29 mouse cellular contexts compared by ENCODE assay signal in the genomic region with DNA sequence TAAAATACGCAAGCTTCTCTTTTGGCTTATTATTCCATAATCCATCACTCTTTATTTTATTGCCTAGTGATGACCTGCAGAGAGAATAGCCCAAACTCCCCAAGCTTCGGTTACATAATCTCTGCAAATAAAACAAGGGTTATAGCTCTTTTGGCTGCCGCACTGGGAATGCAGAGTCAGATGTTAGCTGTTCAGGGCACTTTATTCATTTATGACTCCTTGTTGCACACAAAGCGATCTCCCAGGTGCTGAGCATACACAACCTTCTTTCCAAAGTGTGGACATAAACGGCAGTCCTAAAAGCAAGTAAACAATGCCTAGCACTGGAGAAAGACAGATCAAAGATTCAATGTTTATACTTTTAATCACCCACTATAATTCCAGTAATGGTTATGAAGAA. TPM values are rescaled to one million over a fixed set of nuclear protein-coding genes. Genes with fewer than 3 reads are reported as not detected.
DNase-seq lines count a peak whose midpoint lies in the region; ATAC-seq lines count a peak whose summit lies in the region.
"Had no signal": no experiment of that assay in that cellular context is flagged by ENCODE, and none has a peak within 500 bp of the region (broad histone marks: within the 10 kb centered on the region; RNA-seq: fewer than 3 reads in every experiment).

No protein-coding gene starts in this region.

- DNase-seq in limb, embryonic 10.5 days (ENCODE audit: low spot score): no peak
- DNase-seq in spleen, postnatal 36 days (ENCODE audit: low spot score in 2 of 2): no peak
- DNase-seq in adrenal gland, adult 8-10 months: no peak
- DNase-seq: adrenal gland, adult 2 months; adrenal gland, postnatal 25 days; cerebellum, adult 11-12 months; cerebellum, adult 8-10 months; cerebellum, postnatal 10 days; cerebellum, postnatal 36 days; embryo, embryonic 11 days; gastrocnemius, postnatal 36 days; heart, adult 2 months; heart, postnatal 14 days; heart, postnatal 4 days had no signal

- no peak overlapping the region for H3K4me2 ChIP-seq in limb, embryonic 13.5 days (replicated peaks)
- no peak overlapping the region for H3K4me2 ChIP-seq in intestine, embryonic 15.5 days (replicated peaks)
- H3K4me2 ChIP-seq in intestine, embryonic 16.5 days (ENCODE audit: low read depth, low read length): no peak overlapping the region
- H3K4me2 ChIP-seq: embryonic facial prominence, embryonic 13.5 days; forebrain, embryonic 12.5 days; forebrain, embryonic 15.5 days; heart, embryonic 13.5 days; hindbrain, embryonic 14.5 days had no signal

- no peak overlapping the region for H3K4me3 ChIP-seq in limb, embryonic 13.5 days
- no peak overlapping the region for H3K4me3 ChIP-seq in limb, embryonic 10.5 days
- H3K4me3 ChIP-seq in intestine, embryonic 15.5 days (replicated peaks): no peak overlapping the region
- H3K4me3 ChIP-seq in intestine, embryonic 16.5 days (ENCODE audit: low read length): no peak overlapping the region
- H3K4me3 ChIP-seq: embryonic facial prominence, embryonic 10.5 days; embryonic facial prominence, embryonic 13.5 days; erythroblast, embryonic 14.5 days; forebrain, embryonic 12.5 days; forebrain, embryonic 15.5 days; heart, adult 2 months; heart, embryonic 10.5 days; heart, embryonic 13.5 days had no signal

- H3K9me3 ChIP-seq in limb, embryonic 13.5 days: no peaks in the 10 kb centered on the region
- H3K9me3 ChIP-seq in limb, embryonic 10.5 days (replicated peaks): no peaks in the 10 kb centered on the region
- no peaks in the 10 kb centered on the region for H3K9me3 ChIP-seq in intestine, embryonic 15.5 days
- H3K9me3 ChIP-seq in intestine, embryonic 16.5 days (ENCODE audit: control insufficient read depth, low read length): no peaks in the 10 kb centered on the region
- H3K9me3 ChIP-seq: embryonic facial prominence, embryonic 10.5 days; embryonic facial prominence, embryonic 13.5 days; forebrain, embryonic 12.5 days; forebrain, embryonic 15.5 days; heart, embryonic 10.5 days; heart, embryonic 13.5 days had no signal

- peaks cover 9% of the 10 kb centered on the region; the same call in 1 of the 2 replicates for H3K4me1 ChIP-seq in limb, embryonic 13.5 days
- H3K4me1 ChIP-seq in limb, embryonic 10.5 days: no peaks in the 10 kb centered on the region
- no peaks in the 10 kb centered on the region for H3K4me1 ChIP-seq in intestine, embryonic 15.5 days (replicated peaks)
- no peaks in the 10 kb centered on the region for H3K4me1 ChIP-seq in intestine, embryonic 16.5 days (ENCODE audit: control insufficient read depth, insufficient read depth, low read length)
- H3K4me1 ChIP-seq: embryonic facial prominence, embryonic 13.5 days; forebrain, embryonic 12.5 days; forebrain, embryonic 15.5 days; heart, embryonic 10.5 days; heart, embryonic 13.5 days had no signal

- WGBS in limb, embryonic 13.5 days: 30% methylated on average over 5 of the region's 5 CpGs
- WGBS in limb, embryonic 10.5 days: 73% methylated on average over 5 of the region's 5 CpGs
- WGBS in intestine, embryonic 15.5 days: 30% methylated on average over 5 of the region's 5 CpGs
- WGBS in intestine, embryonic 16.5 days: 33% methylated on average over 5 of the region's 5 CpGs

- H3K27me3 ChIP-seq in limb, embryonic 13.5 days: peaks cover 6% of the 10 kb centered on the region; the same call in 1 of the 2 replicates
- no peaks in the 10 kb centered on the region for H3K27me3 ChIP-seq in limb, embryonic 10.5 days (ENCODE audit: low read depth, poor library complexity, severe bottlenecking)
- no peaks in the 10 kb centered on the region for H3K27me3 ChIP-seq in intestine, embryonic 15.5 days (replicated peaks)
- no peaks in the 10 kb centered on the region for H3K27me3 ChIP-seq in intestine, embryonic 16.5 days (replicated peaks; ENCODE audit: control insufficient read depth, insufficient read depth, low read length)
- H3K27me3 ChIP-seq: forebrain, embryonic 12.5 days; forebrain, embryonic 15.5 days; heart, embryonic 13.5 days had no signal

- no peak overlapping the region for H3K9ac ChIP-seq in limb, embryonic 13.5 days
- no peak overlapping the region for H3K9ac ChIP-seq in intestine, embryonic 15.5 days
- H3K9ac ChIP-seq in intestine, embryonic 16.5 days (ENCODE audit: low read depth, low read length): no peak overlapping the region
- H3K9ac ChIP-seq: embryonic facial prominence, embryonic 13.5 days; forebrain, embryonic 12.5 days; forebrain, embryonic 15.5 days; heart, embryonic 13.5 days; hindbrain, embryonic 14.5 days had no signal

- no peaks in the 10 kb centered on the region for H3K36me3 ChIP-seq in limb, embryonic 13.5 days
- no peaks in the 10 kb centered on the region for H3K36me3 ChIP-seq in limb, embryonic 10.5 days
- no peaks in the 10 kb centered on the region for H3K36me3 ChIP-seq in intestine, embryonic 15.5 days
- no peaks in the 10 kb centered on the region for H3K36me3 ChIP-seq in intestine, embryonic 16.5 days (ENCODE audit: control insufficient read depth, insufficient read depth, low read length)
- H3K36me3 ChIP-seq: embryonic facial prominence, embryonic 10.5 days; embryonic facial prominence, embryonic 13.5 days; forebrain, embryonic 12.5 days; forebrain, embryonic 15.5 days; heart, embryonic 10.5 days; heart, embryonic 13.5 days had no signal

- H3K27ac ChIP-seq in limb, embryonic 13.5 days: no peak overlapping the region
- H3K27ac ChIP-seq in limb, embryonic 10.5 days: no peak overlapping the region
- no peak overlapping the region for H3K27ac ChIP-seq in intestine, embryonic 15.5 days
- H3K27ac ChIP-seq in intestine, embryonic 16.5 days (ENCODE audit: low read length): no peak overlapping the region
- H3K27ac ChIP-seq: embryonic facial prominence, embryonic 10.5 days; embryonic facial prominence, embryonic 13.5 days; forebrain, embryonic 12.5 days; forebrain, embryonic 15.5 days; heart, adult 2 months; heart, embryonic 10.5 days; heart, embryonic 13.5 days; hindbrain, embryonic 14.5 days had no signal

- ATAC-seq in limb, embryonic 13.5 days (ENCODE audit: low FRiP score, low read depth): 0 out of 2 replicates have a peak, but pooled peaks have one; percentile 26
- peak; percentile 69 for ATAC-seq in intestine, embryonic 15.5 days
- peak; percentile 53 for ATAC-seq in intestine, embryonic 16.5 days
- ATAC-seq: CD4-positive, CD25-positive, alpha-beta regulatory T cell, adult 4 months; forebrain, embryonic 15.5 days had no signal

RNA-seq across cellular contexts. Expression of gene Adamts16, which starts 16.3 kb away (rescaled TPM):
- 1.9 and 2.1 TPM in 2 replicates for polyA plus RNA-seq in limb, embryonic 13.5 days (2015; fragmentation: Nextera tagmentation; extraction: Ambion mirVana)
- polyA plus RNA-seq in limb, embryonic 10.5 days (2016; fragmentation: Nextera tagmentation; extraction: Ambion mirVana): 1.5 and 1.9 TPM in 2 replicates
- 1.7 and 1.9 TPM in 2 replicates for polyA plus RNA-seq in intestine, embryonic 15.5 days (2015; fragmentation: Nextera tagmentation; extraction: Ambion mirVana)
- 1.2 and 1.4 TPM in 2 replicates for polyA plus RNA-seq in intestine, embryonic 16.5 days (2015; fragmentation: Nextera tagmentation; extraction: Ambion mirVana)
- total RNA-seq in adrenal gland, adult 8-10 months (2022): under 1 TPM in 3 of 4 experiments, not detected in 1; 0.09 to 0.43 (median 0.12) TPM
- total RNA-seq: granulocyte monocyte progenitor cell, adult 5-6 weeks; heart, adult 2 months; MEL had no signal
- polyA plus RNA-seq: C2C12; CD4-positive, CD25-positive, alpha-beta regulatory T cell, adult 4 months; erythroblast, embryonic 14.5 days had no signal
